Mouse (Mus musculus) intestine, embryonic 16.5 days (tissue): ENCODE results near the gene Uba6. TPM values are rescaled to one million over a fixed set of nuclear protein-coding genes. Genes with fewer than 3 reads are reported as not detected.

ENCODE experiments used
- ATAC-seq: fragments of 200-750 bp; cut with Nextera tagmentation; 2 replicates; pipeline ENCODE4 v1.8.0; 2017; ENCODE audit warnings: moderate TSS enrichment, moderate library complexity
- H3K27ac ChIP-seq: fragments of 300-500 bp; sonication (generic); 2 replicates; pipeline ENCODE4 v1.5.1; 2014; ENCODE audit warnings: mild to moderate bottlenecking, low read length
- H3K27me3 ChIP-seq: fragments of 300-500 bp; sonication (generic); replicated peaks from 2 replicates; pipeline ENCODE4 v1.6.1; 2014; ENCODE audit warnings: low read length, control low read depth, mixed read lengths; ENCODE audit not compliant: control insufficient read depth, insufficient read depth
- H3K36me3 ChIP-seq: fragments of 300-500 bp; sonication (generic); 2 replicates; pipeline ENCODE4 v1.6.1; 2014; ENCODE audit warnings: low read length, control low read depth; ENCODE audit not compliant: control insufficient read depth, insufficient read depth
- H3K4me1 ChIP-seq: fragments of 300-500 bp; sonication (generic); 2 replicates; pipeline ENCODE4 v1.6.1; 2014; ENCODE audit warnings: low read length, control low read depth, mixed read lengths; ENCODE audit not compliant: control insufficient read depth, insufficient read depth
- H3K4me2 ChIP-seq: fragments of 300-500 bp; sonication (generic); 2 replicates; pipeline ENCODE4 v1.6.1; 2014; ENCODE audit warnings: low read depth, low read length, control low read depth
- H3K4me3 ChIP-seq: fragments of 300-500 bp; sonication (generic); 2 replicates; pipeline ENCODE4 v1.5.1; 2014; ENCODE audit warnings: mild to moderate bottlenecking, low read length
- H3K9ac ChIP-seq: fragments of 300-500 bp; sonication (generic); 2 replicates; pipeline ENCODE4 v1.6.1; 2014; ENCODE audit warnings: low read depth, low read length
- H3K9me3 ChIP-seq: fragments of 300-500 bp; sonication (generic); 2 replicates; pipeline ENCODE4 v1.6.1; 2016; ENCODE audit warnings: low read length, control low read depth; ENCODE audit not compliant: control insufficient read depth
- WGBS: fragments of 180-500 bp; shearing (Covaris S2); extraction: QIAGEN DNeasy Blood & Tissue Kit; methylation state at CpG from one replicate; pipeline ENCODE4 v1.1.7; 2014; 5-methylcytosine and 5-hydroxymethylcytosine counted together
- polyA plus RNA-seq: library from polyadenylated mRNA; unstranded; fragments of >200 nt; fragmentation: Nextera tagmentation; extraction: Ambion mirVana; gene quantifications from 2 replicates; pipeline ENCODE4 v1.2.1, GENCODE M21; 2015

Gene Uba6
- polyA plus RNA-seq, 1 experiment from 2014 or later, result 8.7 TPM

GRCm38 (mm10) chr5:86118457-86119094 is 54.0 kb downstream of the Uba6 start:
- no peak overlapping the region for H3K4me3 ChIP-seq
- no peak overlapping the region for H3K27ac ChIP-seq
- no peak for ATAC-seq
- H3K4me1 ChIP-seq, result no peaks in the 10 kb centered on the region
- H3K9me3 ChIP-seq, result no peaks in the 10 kb centered on the region
- peaks cover 5% of the 10 kb centered on the region; the same call in 1 of the 2 replicates for H3K36me3 ChIP-seq
- no peak overlapping the region for H3K9ac ChIP-seq
- no peaks in the 10 kb centered on the region for H3K27me3 ChIP-seq
- H3K4me2 ChIP-seq, result no peak overlapping the region
- WGBS, result 89% methylated on average over 9 of the region's 9 CpGs

GRCm38 (mm10) chr5:86113997-86114396 is 58.6 kb downstream of the Uba6 start:
- Histone ChIP-seq H3K4me2 (no peak overlapping the region), H3K27ac (no peak overlapping the region), H3K36me3 (peaks cover 5% of the 10 kb centered on the region; the same call in 1 of the 2 replicates), H3K4me1 (no peaks in the 10 kb centered on the region), H3K9ac (no peak overlapping the region), H3K27me3 (no peaks in the 10 kb centered on the region), H3K9me3 (no peaks in the 10 kb centered on the region), H3K4me3 (no peak overlapping the region)
- ATAC-seq, result no peak
- WGBS, result 61% methylated on average over 1 of the region's 1 CpGs

GRCm38 (mm10) chr5:86113037-86113436 is 59.6 kb downstream of the Uba6 start:
- no peaks in the 10 kb centered on the region for H3K9me3 ChIP-seq
- no peak for ATAC-seq
- H3K27ac ChIP-seq, result no peak overlapping the region
- no peaks in the 10 kb centered on the region for H3K27me3 ChIP-seq
- no peak overlapping the region for H3K9ac ChIP-seq
- no peak overlapping the region for H3K4me3 ChIP-seq
- WGBS, result 89% methylated on average over 2 of the region's 2 CpGs
- no peaks in the 10 kb centered on the region for H3K36me3 ChIP-seq
- no peaks in the 10 kb centered on the region for H3K4me1 ChIP-seq
- no peak overlapping the region for H3K4me2 ChIP-seq

- Histone ChIP-seq H3K9me3 (no peaks in the 10 kb centered on the region), H3K9ac (no peak overlapping the region), H3K27ac (no peak overlapping the region), H3K36me3 (no peaks in the 10 kb centered on the region), H3K27me3 (no peaks in the 10 kb centered on the region), H3K4me2 (no peak overlapping the region), H3K4me3 (no peak overlapping the region), H3K4me1 (no peaks in the 10 kb centered on the region)
- ATAC-seq, result no peak
- WGBS, result 92% methylated on average over 1 of the region's 1 CpGs
Measured at GRCm38 (mm10) chr5:86111074-86111473, 61.5 kb downstream of the Uba6 start.

- 81% methylated on average over 2 of the region's 2 CpGs for WGBS
Measured at GRCm38 (mm10) chr5:86106610-86107009, 66.0 kb downstream of the Uba6 start.

GRCm38 (mm10) chr5:86102176-86102575 is 70.4 kb downstream of the Uba6 start:
- no peak for ATAC-seq
- Histone ChIP-seq H3K9me3 (no peaks in the 10 kb centered on the region), H3K9ac (no peak overlapping the region), H3K36me3 (no peaks in the 10 kb centered on the region), H3K4me3 (no peak overlapping the region), H3K4me2 (no peak overlapping the region), H3K4me1 (no peaks in the 10 kb centered on the region), H3K27me3 (no peaks in the 10 kb centered on the region), H3K27ac (no peak overlapping the region)
- 97% methylated on average over 2 of the region's 2 CpGs for WGBS

More at GRCm38 (mm10) chr5:86106610-86107009, 66.0 kb downstream of the Uba6 start:
- no peaks in the 10 kb centered on the region for H3K27me3 ChIP-seq
- ATAC-seq, result no peak
- no peaks in the 10 kb centered on the region for H3K4me1 ChIP-seq
- no peaks in the 10 kb centered on the region for H3K9me3 ChIP-seq
- H3K4me2 ChIP-seq, result no peak overlapping the region
- no peaks in the 10 kb centered on the region for H3K36me3 ChIP-seq
- no peak overlapping the region for H3K4me3 ChIP-seq
- no peak overlapping the region for H3K27ac ChIP-seq
- H3K9ac ChIP-seq, result no peak overlapping the region

GRCm38 (mm10) chr5:86100621-86101020 is 72.0 kb downstream of the Uba6 start:
- H3K36me3 ChIP-seq, result no peaks in the 10 kb centered on the region
- no peak overlapping the region for H3K9ac ChIP-seq
- H3K4me3 ChIP-seq, result no peak overlapping the region
- no peak overlapping the region for H3K4me2 ChIP-seq
- no peaks in the 10 kb centered on the region for H3K9me3 ChIP-seq
- no peaks in the 10 kb centered on the region for H3K4me1 ChIP-seq
- no peak overlapping the region for H3K27ac ChIP-seq
- H3K27me3 ChIP-seq, result no peaks in the 10 kb centered on the region
- ATAC-seq, result no peak
- WGBS, result 77% methylated on average over 3 of the region's 3 CpGs

- 84% methylated on average over 3 of the region's 3 CpGs for WGBS
- Histone ChIP-seq H3K9me3 (no peaks in the 10 kb centered on the region), H3K4me1 (no peaks in the 10 kb centered on the region), H3K27ac (no peak overlapping the region), H3K4me2 (no peak overlapping the region), H3K27me3 (no peaks in the 10 kb centered on the region), H3K4me3 (no peak overlapping the region), H3K9ac (no peak overlapping the region), H3K36me3 (no peaks in the 10 kb centered on the region)
- ATAC-seq, result no peak
Measured at GRCm38 (mm10) chr5:86098988-86099387, 73.6 kb downstream of the Uba6 start.

- Histone ChIP-seq H3K4me3 (no peak overlapping the region), H3K27ac (no peak overlapping the region), H3K4me2 (no peak overlapping the region), H3K4me1 (no peaks in the 10 kb centered on the region), H3K27me3 (no peaks in the 10 kb centered on the region), H3K36me3 (no peaks in the 10 kb centered on the region), H3K9ac (no peak overlapping the region), H3K9me3 (no peaks in the 10 kb centered on the region)
- 77% methylated on average over 9 of the region's 9 CpGs for WGBS
- ATAC-seq, result no peak
Measured at GRCm38 (mm10) chr5:86094754-86095153, 77.8 kb downstream of the Uba6 start.

GRCm38 (mm10) chr5:86086751-86087150 is 85.9 kb downstream of the Uba6 start:
- no peaks in the 10 kb centered on the region for H3K4me1 ChIP-seq
- WGBS, result 79% methylated on average over 6 of the region's 6 CpGs
- no peak overlapping the region for H3K4me3 ChIP-seq
- H3K9me3 ChIP-seq, result no peaks in the 10 kb centered on the region
- no peak overlapping the region for H3K4me2 ChIP-seq
- no peak for ATAC-seq
- no peak overlapping the region for H3K9ac ChIP-seq
- H3K36me3 ChIP-seq, result no peaks in the 10 kb centered on the region
- no peaks in the 10 kb centered on the region for H3K27me3 ChIP-seq
- no peak overlapping the region for H3K27ac ChIP-seq
